Mouse (Mus musculus): ENCODE results near the gene Smco1.
"Not testable (repeated sequence)": the region's sequence is repeated elsewhere in the genome, so short reads cannot be mapped to it uniquely, and the experiment has no call there.

The Smco1 gene

GRCm38 (mm10) chr16:32271291-32271690 is at the start of gene Smco1:
Gene Smco1, plus strand, starts transcription at chr16:32271468.
- ATAC-seq (ENCODE audit: low TSS enrichment): no peak

- ATAC-seq (ENCODE audit: low TSS enrichment): no peak
Measured at GRCm38 (mm10) chr16:32221803-32222202, 49.5 kb upstream of the Smco1 start.

- ATAC-seq (ENCODE audit: low TSS enrichment): no peak
Measured at GRCm38 (mm10) chr16:32222399-32222798, 48.9 kb upstream of the Smco1 start.

- ATAC-seq (ENCODE audit: low TSS enrichment): not testable (repeated sequence)
Measured at GRCm38 (mm10) chr16:32232050-32232449, 39.2 kb upstream of the Smco1 start.

- ATAC-seq (ENCODE audit: low TSS enrichment): no peak
Measured at GRCm38 (mm10) chr16:32237930-32238680, 33.2 kb upstream of the Smco1 start.

- ATAC-seq (ENCODE audit: low TSS enrichment): no peak
Measured at GRCm38 (mm10) chr16:32239428-32240312, 31.6 kb upstream of the Smco1 start.

- no peak for ATAC-seq (ENCODE audit: low TSS enrichment)
Measured at GRCm38 (mm10) chr16:32243901-32244300, 27.4 kb upstream of the Smco1 start.

GRCm38 (mm10) chr16:32246351-32246791 is 24.9 kb upstream of the Smco1 start:
- peak; percentile 48 for ATAC-seq (ENCODE audit: low TSS enrichment)

- peak; percentile 99 for ATAC-seq (ENCODE audit: low TSS enrichment)
Measured at GRCm38 (mm10) chr16:32246952-32247370, 24.3 kb upstream of the Smco1 start, which contains the start of the genes Fbxo45 and Wdr53. Gene Fbxo45, minus strand, starts transcription at chr16:32247158. Gene Wdr53, plus strand, starts transcription at chr16:32247227.

GRCm38 (mm10) chr16:32264225-32264624 is 7.0 kb upstream of the Smco1 start:
- not testable (repeated sequence) for ATAC-seq (ENCODE audit: low TSS enrichment)

- no peak for ATAC-seq (ENCODE audit: low TSS enrichment)
Measured at GRCm38 (mm10) chr16:32273338-32273737, 2.1 kb downstream of the Smco1 start.

- no peak for ATAC-seq (ENCODE audit: low TSS enrichment)
Measured at GRCm38 (mm10) chr16:32275041-32275440, 3.8 kb downstream of the Smco1 start.

- ATAC-seq (ENCODE audit: low TSS enrichment): no peak
Measured at GRCm38 (mm10) chr16:32275830-32276229, 4.6 kb downstream of the Smco1 start.

- ATAC-seq (ENCODE audit: low TSS enrichment): peak; percentile 99
Measured at GRCm38 (mm10) chr16:32277308-32278256, 6.3 kb downstream of the Smco1 start, which contains the start of gene Rnf168. Gene Rnf168, plus strand, starts transcription at chr16:32277459.

GRCm38 (mm10) chr16:32278396-32278795 is 7.1 kb downstream of the Smco1 start:
- ATAC-seq (ENCODE audit: low TSS enrichment): no peak

GRCm38 (mm10) chr16:32280211-32280610 is 8.9 kb downstream of the Smco1 start:
- no peak for ATAC-seq (ENCODE audit: low TSS enrichment)

- ATAC-seq (ENCODE audit: low TSS enrichment): no peak
Measured at GRCm38 (mm10) chr16:32282608-32283007, 11.3 kb downstream of the Smco1 start.

GRCm38 (mm10) chr16:32291821-32292220 is 20.6 kb downstream of the Smco1 start:
- ATAC-seq (ENCODE audit: low TSS enrichment): no peak

- not testable (repeated sequence) for ATAC-seq (ENCODE audit: low TSS enrichment)
Measured at GRCm38 (mm10) chr16:32299617-32300016, 28.3 kb downstream of the Smco1 start.

- ATAC-seq (ENCODE audit: low TSS enrichment): no peak
Measured at GRCm38 (mm10) chr16:32303046-32303445, 31.8 kb downstream of the Smco1 start.

GRCm38 (mm10) chr16:32303886-32304285 is 32.6 kb downstream of the Smco1 start:
- no peak for ATAC-seq (ENCODE audit: low TSS enrichment)
